Mouse (Mus musculus) erythroblast, adult 5-6 weeks (primary cell): ENCODE measurements around the gene Gdnf. TPM values are rescaled to one million over a fixed set of nuclear protein-coding genes. Genes with fewer than 3 reads are reported as not detected.

ENCODE experiments used
- ATAC-seq: replicated peaks from 2 replicates; pipeline ENCODE4 v1.8.0; 2016; ENCODE audit warnings: moderate number of reproducible peaks, mild to moderate bottlenecking, moderate TSS enrichment, inconsistent platforms; ENCODE audit not compliant: poor library complexity, low FRiP score, severe bottlenecking
- total RNA-seq, 2 experiments: library from RNA; stranded (forward) in 1 of 2; stranded (reverse) in 1 of 2; fragments of 150-400 nt in 1 of 2; fragments of 200-764, 138-1000 nt in 1 of 2; gene quantifications; 2 replicates each; pipeline versions ENCODE4 v1.2.3 to v1.2.4; 2015 to 2017; ENCODE audit warnings: low replicate concordance in 2 of 2

Gdnf gene
- total RNA-seq (2015; ENCODE audit: low replicate concordance), result not detected in 2 replicates
- not detected in 2 replicates for total RNA-seq (2017; ENCODE audit: low replicate concordance)

DNA sequence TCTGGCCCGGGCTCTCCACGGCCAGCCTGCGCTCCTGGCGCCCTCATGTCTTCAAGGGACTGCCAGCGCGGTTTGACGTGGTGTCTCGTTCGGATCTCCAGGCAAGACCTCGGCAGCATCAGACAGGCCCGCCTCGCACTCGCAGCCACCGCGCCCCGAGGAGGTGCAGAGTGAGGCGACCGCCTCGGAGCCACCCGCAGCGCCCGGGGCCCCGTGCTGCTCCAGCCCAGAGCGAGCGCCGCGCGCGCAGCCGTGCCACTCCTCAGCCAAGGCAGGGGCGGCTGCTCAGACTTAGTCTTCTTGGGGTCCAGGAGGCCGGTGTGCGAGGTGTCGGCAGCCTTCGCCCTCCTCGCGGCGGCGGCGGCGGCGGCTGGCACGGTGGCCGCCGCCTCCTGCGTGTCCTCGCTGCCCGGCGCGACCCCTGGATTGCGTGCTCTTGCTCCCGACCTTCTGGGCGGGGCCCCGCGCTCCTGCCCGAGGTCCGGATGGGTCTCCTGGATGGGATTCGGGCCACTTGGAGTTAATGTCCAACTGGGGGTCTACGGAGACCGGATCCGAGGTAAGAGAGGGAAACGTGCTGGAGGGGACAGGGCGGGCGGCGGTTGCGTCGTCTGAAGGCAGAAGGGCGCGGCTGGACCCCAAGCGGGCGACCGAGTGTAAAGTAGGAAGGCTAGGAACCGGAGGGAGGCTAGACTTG, at the start of gene Gdnf:
TSS of gene Gdnf (plus strand) at position 291 of the 697 bp plus-strand sequence.
- no peak for ATAC-seq

DNA sequence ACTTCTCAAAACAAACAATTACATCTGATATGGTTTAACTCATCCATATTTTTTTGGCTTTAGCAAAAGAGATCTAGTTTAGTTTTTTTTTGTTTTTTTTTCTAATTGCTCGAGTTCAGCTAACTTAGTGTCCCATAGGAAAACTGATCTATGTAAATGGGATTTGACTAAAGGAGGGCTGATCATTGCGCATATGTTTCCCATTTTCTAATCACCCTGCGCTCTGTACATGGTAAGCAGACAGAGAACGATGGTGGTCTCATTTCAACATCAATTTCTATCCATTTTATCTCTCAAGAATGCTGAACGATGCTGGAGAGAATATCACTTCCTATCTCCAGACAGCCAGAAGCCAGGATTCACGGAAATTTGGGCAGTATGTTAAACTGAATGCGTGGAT, 43.5 kb upstream of the Gdnf start:
- no peak for ATAC-seq

- ATAC-seq, result no peak
Measured at GRCm38 (mm10) chr15:7772983-7773382, 37.7 kb upstream of the Gdnf start.

DNA sequence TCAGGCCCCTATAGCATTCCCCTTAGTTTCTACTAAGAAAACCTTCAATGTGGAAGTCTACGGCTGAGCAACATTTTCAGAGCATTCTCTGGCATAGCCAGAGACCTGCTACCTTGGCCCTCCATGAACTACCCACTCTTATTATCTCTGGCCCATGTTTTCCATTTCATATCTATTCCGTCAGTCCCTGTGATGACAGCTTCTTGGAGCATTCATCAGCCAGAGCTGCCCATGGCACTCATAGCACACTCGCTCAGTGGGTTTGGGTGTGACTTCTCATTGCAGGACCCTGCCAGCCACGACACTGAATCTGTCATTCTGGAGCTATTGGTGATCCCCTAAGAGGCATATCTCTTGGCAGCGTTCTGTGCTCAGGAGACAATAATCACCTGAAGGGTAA, 29.1 kb upstream of the Gdnf start:
- no peak for ATAC-seq

DNA sequence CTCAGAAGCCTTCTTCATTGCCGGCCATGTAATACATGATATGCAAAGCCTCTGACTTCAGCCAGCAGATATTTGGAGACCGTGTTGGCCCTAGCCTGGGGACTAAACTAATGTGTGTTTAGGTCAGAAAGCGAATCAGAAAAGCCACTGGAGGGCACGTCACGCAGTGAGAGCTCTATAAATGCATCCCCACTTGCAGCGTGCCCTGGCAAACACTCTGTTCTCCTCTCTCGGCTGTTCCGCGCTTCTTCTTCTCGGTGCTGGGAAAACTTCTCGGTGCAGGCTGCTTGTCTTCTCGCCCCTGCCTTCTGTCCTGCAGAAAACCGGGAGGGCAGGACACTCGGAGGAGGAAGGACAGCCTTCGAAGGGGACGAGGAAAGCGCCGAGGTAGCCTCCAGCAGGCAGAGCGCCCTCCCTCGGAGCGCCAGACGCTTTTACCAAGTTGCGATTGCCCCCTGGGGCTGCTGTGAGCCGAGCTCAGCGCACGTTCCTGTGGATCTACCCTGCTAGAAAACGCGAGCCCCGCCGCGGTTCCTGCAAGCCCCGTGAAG, 730 bp upstream of the Gdnf start:
- no peak for ATAC-seq

DNA sequence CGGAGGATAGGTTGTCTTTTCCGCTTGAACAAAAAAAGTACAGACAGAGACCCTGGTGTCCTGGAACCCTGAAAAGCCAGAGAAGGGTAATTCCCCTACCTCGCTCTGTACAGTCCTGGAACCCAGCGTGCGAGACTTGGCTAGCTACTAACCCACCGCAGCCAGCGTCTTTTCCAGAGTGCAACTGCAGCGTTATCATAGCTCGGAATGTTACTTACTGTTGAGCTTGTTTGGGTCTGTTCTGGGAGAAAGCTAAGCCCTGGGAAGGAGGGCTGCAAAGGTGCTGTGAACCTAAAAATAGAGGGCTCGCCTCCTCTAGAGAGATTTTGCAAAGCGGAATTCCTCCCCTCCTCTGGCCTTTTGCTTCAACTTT, 593 bp downstream of the Gdnf start:
- ATAC-seq, result no peak

DNA sequence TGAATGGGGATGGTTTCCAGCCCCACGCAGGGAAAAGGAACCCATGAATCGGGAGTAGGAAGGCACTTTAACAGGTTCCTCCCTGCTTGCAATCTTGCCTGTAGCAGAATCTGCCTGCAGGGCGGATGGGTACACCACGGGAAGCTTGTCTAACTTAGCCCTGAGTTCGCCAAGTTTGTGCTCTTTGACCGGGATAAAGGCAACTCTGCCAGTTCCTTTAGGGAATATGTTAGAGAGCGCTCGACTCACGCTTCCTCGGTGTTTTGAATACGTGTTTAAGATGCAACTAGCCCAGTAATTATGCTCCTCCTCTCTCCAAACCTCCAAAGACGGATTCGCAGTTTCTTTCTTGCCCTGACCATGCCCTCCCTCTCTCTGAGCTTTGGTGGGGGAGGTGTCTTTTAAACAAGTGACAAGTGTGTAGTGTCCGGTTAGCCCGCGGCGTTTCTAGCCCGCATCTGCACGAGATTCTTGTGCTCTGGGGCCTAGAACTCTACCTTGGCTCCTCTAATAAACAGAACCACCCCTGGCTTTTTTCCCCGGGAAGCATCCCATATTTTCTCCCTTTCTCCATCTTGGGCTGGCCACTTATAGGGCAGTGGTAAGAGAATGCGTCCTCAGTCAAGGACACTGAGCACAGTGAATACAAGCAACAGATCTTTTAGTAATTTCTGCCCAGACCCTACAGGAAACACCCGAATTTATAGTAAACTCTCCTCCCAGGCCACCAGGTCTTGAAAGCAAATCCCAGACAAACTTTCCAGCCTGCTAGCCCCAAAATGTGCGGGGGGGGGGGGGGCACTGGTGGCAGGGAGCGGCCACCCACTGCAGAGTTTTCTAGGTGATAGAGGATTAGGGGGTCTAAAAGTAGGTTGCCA, 1.4 kb downstream of the Gdnf start:
- no peak for ATAC-seq

- no peak for ATAC-seq
Measured at GRCm38 (mm10) chr15:7812872-7813530, 2.4 kb downstream of the Gdnf start.

DNA sequence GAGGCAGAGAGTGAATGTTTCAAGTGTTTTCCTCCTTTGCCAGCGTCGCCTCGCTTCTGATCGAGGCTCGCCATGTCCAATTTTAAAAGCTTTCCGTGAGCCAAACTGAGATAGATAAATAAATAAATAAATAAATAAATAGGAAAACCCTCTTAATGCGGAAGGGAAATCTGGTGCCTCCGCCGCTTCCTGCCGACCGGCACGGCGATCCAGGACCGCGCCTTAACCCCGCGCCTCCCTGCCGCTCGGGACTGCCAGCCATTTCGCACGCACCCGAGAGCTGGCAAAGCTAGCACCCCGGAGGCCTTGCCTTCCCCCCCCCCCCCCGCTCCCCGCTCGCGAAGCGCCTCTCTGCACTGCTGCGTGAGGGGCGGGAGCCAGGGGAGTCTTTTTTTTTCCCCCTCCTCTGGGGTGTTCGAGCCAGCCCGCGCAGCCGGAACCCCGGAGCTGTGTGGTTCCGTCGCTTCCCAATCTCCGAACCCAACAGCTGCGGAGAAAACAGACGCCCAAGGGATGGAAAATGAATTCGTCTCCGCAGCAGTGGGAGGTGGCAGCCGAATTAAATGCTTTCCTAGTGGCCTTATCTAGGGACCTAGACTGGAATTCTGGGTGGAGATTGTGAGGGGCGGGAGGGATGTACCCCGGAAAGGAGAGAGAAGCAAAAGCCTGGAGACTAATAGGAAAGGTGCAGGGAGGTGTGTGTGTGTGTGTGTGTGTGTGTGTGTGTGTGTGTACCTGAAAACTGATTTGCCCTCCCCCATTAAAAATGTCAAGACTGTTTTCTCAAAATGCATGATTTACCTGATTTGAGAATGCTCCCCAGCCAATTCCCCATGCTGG, 3.1 kb downstream of the Gdnf start:
- ATAC-seq, result no peak

DNA sequence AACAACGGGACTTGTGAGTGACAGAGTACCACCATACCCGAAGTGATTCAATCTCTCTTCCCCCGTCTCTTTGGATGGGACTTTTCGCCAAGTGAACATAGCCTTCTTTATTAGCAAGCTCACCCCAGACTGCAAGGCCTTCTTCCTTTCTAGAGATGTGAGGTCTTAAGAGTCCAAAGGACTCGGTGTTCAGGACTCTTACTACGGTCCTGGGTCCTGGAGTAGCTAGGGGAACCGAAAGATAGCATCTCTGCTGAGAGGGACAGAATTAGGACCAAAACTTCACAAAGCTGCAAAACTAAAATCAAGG, 3.7 kb downstream of the Gdnf start:
- no peak for ATAC-seq

DNA sequence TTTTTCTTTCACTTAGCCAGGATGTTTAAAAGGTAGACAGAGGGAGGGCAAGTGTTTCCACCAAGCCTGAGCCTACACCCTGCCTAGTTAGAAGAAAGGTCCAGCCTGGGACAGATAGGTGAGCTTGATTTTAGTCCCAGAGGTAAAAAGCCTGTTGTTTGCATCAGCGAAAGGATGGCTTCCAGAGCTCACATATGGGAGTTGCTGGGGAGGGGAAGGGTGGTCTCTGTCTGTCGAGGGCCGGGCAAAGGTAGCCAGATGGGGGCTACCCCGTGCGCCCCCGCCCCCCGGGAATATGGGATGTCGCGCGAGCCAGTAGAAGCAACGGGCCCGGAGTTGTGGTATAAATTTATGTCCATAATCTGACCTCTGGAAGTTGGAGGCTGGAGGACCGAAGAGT, 4.3 kb downstream of the Gdnf start:
- ATAC-seq, result no peak

DNA sequence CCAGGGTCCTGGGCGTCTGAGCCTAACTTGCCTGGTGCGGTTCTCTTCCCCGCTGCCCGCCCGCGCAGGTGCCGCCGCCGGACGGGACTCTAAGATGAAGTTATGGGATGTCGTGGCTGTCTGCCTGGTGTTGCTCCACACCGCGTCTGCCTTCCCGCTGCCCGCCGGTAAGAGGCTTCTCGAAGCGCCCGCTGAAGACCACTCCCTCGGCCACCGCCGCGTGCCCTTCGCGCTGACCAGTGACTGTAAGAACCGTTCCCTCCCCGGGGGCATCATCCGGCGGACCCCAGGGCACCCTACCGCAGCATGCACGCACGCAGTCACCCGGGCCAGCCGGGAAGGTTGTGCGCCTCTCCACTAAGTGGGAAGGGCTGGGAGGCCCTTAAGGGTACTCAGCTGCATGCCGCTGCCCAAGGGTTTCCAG, 4.9 kb downstream of the Gdnf start:
- no peak for ATAC-seq

GRCm38 (mm10) chr15:7823886-7824285, 13.2 kb downstream of the Gdnf start:
- ATAC-seq, result no peak

- no peak for ATAC-seq
Measured at GRCm38 (mm10) chr15:7825530-7825929, 14.9 kb downstream of the Gdnf start.

- no peak for ATAC-seq
Measured at GRCm38 (mm10) chr15:7835404-7835803, 24.8 kb downstream of the Gdnf start.

DNA sequence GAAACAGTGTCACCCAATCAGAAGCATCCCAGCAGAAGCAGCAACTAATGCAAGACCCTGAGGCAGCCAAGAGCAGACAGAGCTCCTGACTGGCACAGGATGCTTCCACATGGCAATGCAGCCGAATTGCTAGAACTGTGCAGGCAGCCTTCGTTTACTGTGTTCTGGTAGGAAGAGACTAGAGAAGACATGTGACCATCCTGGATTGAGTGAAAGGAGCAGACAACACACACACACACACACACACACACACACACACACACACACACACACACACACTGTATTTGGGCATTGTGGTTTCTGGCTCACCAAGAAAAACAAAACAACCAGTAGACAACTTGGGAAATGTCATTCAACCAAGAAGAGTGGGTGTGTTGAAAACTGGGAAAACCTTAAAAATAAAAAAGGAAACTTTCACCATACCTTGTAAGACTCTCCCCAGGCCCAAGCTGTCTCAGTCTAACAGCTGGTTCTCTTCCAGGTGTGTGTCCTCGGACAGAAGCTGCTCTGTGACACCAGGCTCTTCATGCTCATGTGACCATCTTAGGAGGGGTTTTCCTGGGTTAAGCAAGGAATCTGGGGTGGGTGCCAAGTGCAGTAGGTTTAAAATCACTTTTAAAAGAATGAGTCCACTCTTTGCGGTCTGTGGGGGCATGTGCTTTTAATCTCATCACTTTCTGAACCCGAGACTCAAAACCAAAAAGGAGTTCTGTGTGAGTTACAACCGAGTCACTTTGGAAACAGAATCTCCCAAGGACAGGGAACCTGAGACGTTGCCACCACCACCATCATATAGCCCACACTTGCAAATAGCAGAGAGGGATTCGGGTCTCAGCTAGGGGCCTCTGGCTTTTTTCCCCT, 27.6 kb downstream of the Gdnf start:
- ATAC-seq, result no peak

DNA sequence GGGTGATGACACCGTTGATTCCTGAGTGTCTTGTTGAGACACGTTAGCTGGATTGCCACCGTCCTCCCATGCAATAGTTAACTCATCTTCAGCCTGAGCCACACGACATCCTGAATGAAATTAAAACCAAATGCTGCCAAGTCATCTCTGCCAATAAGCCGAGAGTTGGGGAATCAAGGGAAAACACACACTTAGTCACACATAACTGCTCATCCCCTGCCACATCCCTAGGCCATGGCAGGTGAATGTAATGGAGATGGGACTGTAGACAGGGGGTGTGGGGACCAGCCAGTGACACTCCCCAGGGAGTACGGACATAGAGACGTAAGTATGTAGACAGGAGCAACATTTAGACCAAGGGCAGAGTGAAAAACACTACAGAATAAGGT, 28.3 kb downstream of the Gdnf start:
- ATAC-seq, result no peak

DNA sequence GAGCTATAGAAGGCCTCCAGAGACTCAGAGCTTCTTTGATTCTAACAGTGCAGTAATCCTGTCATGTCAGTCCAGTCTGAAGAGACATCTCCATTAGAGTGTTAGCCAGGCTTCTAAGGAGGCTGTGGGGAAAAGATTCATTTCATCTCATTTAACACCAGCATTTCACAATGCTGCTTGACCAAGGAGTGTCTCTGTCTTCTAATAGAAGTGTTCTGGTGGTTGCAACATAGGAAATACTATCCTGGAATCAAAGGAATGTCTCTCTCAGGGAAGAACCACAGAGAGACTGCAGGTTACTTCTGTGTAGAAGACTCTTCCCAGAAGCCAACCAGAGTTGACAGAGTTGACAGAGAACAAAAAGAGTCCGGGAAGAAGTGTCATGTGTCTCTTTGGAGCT, 31.0 kb downstream of the Gdnf start:
- ATAC-seq, result no peak

DNA sequence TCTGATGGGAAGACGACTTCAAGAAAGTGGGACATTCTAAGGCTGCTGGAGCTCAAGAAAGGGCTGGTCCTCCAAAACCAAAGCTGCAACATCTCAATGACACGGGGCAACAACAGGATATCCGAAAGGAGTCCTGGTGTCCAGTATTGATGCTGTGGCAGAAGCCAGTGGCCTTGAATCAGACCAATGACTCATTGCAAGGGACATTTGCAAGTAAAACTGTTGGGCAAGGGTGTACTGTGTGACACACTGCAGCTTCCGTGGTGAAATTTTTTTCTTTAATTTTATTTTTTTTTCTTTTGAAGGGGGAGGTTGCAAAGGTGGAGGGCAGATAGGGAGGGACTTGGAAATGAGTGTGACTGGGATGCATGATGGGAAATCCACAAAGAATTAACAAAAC, 31.8 kb downstream of the Gdnf start:
- no peak for ATAC-seq
